Mouse (Mus musculus): ENCODE measurements around the gene Gpn3. TPM values are rescaled to one million over a fixed set of nuclear protein-coding genes. Genes with fewer than 3 reads are reported as not detected.

The Gpn3 gene
- total and polyA plus RNA-seq, 3 experiments: 61.4 to 96.1 (median 74.6) TPM

DNA sequence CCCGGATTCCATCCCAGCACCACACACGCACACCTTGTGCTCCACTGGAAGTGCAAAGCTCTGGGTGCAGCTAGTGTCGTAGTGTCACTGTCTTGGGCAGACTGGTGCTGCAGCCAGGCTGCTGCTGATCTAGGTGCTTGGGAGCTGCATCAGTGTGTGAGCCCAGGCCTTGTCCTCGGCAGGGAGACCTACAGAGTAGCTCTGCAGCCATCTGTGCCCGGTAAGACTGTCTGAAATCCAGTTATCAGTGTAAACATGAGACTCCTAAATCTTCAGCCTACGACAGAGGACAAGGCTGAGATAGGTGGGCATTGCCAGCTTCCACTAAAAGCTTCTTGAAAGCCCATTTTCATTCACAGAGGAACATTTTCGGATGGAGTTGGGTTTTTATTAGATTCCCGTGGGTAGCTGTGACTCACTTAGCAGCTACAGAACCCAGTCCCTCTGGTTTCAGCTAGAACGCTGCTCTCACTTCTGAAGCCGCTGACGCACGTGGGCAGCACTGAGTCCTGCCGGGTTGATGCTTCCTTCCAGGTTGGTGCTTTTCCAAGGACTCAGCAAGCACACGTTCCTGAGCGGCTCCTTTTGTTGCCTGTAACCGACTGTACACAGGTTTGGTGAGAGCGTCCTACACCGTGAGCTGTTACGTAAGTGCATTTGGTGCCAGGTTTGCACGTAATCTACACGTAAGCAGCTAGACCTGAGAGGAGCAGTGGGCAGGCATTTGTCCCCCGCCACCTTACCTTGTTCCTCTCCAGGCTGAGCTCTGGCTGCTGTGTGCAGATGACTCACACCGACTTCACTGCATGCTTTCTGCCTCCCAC is 46.9 kb upstream of the Gpn3 start:
- no peak for DNase-seq (ENCODE audit: extremely low read depth)
- no peaks in the 10 kb centered on the region for H3K9me3 ChIP-seq (replicated peaks; ENCODE audit: low read length)
- dilution Hi-C loops (cut with MboI; ENCODE audit: extremely low pct_ligation_motif_present, extremely low pct_unique_long_range_greater_than_20kb, low sequenced_read_pairs): no loop called here
- H3K36me3 ChIP-seq (replicated peaks in 1 of 2; ENCODE audit: control insufficient read depth in 1 of 2, insufficient read depth in 1 of 2, low read length in 1 of 2): peaks cover 64 to 84% of the 10 kb centered on the region in 2 experiments
- H3K4me2 ChIP-seq (ENCODE audit: insufficient read depth, low read depth, poor library complexity, severe bottlenecking): no peak overlapping the region
- no peaks in the 10 kb centered on the region for H3K79me2 ChIP-seq (replicated peaks; ENCODE audit: control insufficient read depth, extremely low read depth, insufficient read depth, poor library complexity, severe bottlenecking)
- no peaks in the 10 kb centered on the region for H3K27me3 ChIP-seq (replicated peaks)
- no peak overlapping the region for H3K4me3 ChIP-seq (replicated peaks in 1 of 3; ENCODE audit: low read depth in 2 of 3, low read length in 2 of 3, poor library complexity in 1 of 3)
- TF ChIP-seq NRF1 (IDR thresholded peaks at IDR 0.05; ENCODE audit: low read depth, low read length): no peak
- no peak for TF ChIP-seq E2F4 (IDR thresholded peaks at IDR 0.05; ENCODE audit: insufficient replicate concordance, low read depth, low read length)
- no peak for TF ChIP-seq ZMIZ1 (IDR thresholded peaks at IDR 0.05; ENCODE audit: low read depth, low read length)
- no peak for TF ChIP-seq CHD1 (IDR thresholded peaks at IDR 0.05; ENCODE audit: low read depth, low read length)
- no peak for TF ChIP-seq TBP (conservative IDR thresholded peaks at IDR 0.05; ENCODE audit: low read depth, low read length)
- TF ChIP-seq SMC3 (IDR thresholded peaks at IDR 0.05; ENCODE audit: low read depth, low read length): no peak
- TF ChIP-seq TCF12 (IDR thresholded peaks at IDR 0.05; ENCODE audit: low read depth, low read length): no peak
- no peak for TF ChIP-seq MYC (IDR thresholded peaks at IDR 0.05; ENCODE audit: low read depth, low read length)
- no peak for TF ChIP-seq KAT2A (IDR thresholded peaks at IDR 0.05; ENCODE audit: insufficient replicate concordance, low read length)
- no peak for TF ChIP-seq POLR2A (IDR thresholded peaks at IDR 0.05; ENCODE audit: low read depth, low read length)
- H3K9ac ChIP-seq (ENCODE audit: insufficient read depth, low read depth): no peak overlapping the region
- no peaks in the 10 kb centered on the region for H3K4me1 ChIP-seq (ENCODE audit: control insufficient read depth in 1 of 2, insufficient read depth in 2 of 2)
- in situ Hi-C loops (cut with MboI; ENCODE audit: low pct_ligation_motif_present, low pct_unique_long_range_greater_than_20kb, low sequenced_read_pairs): no loop called here
- H3K27ac ChIP-seq (ENCODE audit: insufficient read depth, low read depth): no peak overlapping the region

DNA sequence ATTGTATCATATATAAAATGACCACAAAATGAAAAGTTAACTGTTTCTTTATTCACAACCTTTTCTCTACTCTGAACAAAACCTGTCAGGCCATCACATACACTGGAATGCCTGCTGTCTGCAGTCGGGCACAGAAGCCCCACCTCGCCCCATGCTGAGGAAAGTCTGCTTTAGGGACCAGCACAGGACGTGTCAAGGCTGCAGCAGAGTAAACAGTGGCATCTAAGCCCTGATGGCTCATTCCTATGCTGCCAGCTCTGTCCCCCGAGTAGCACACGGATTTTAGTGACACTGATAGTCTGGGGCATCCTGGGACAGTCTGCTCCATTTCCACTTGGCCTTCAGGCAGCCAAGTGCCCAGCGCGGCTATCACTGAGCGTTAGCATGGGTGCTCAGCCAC is 46.2 kb upstream of the Gpn3 start:
- no peak for DNase-seq (ENCODE audit: extremely low read depth)
- Histone ChIP-seq H3K27me3 (replicated peaks) (no peaks in the 10 kb centered on the region), H3K9me3 (replicated peaks; ENCODE audit: low read length) (no peaks in the 10 kb centered on the region), H3K9ac (ENCODE audit: insufficient read depth, low read depth) (no peak overlapping the region), H3K27ac (ENCODE audit: insufficient read depth, low read depth) (no peak overlapping the region), H3K4me1 (ENCODE audit: control insufficient read depth in 1 of 2, insufficient read depth in 2 of 2) (no peaks in the 10 kb centered on the region), H3K4me2 (ENCODE audit: insufficient read depth, low read depth, poor library complexity, severe bottlenecking) (no peak overlapping the region), H3K4me3 (replicated peaks in 1 of 3; ENCODE audit: low read depth in 2 of 3, low read length in 2 of 3, poor library complexity in 1 of 3) (no peak overlapping the region), H3K36me3 (replicated peaks in 1 of 2; ENCODE audit: control insufficient read depth in 1 of 2, insufficient read depth in 1 of 2, low read length in 1 of 2) (peaks cover 58 to 83% of the 10 kb centered on the region in 2 experiments), H3K79me2 (replicated peaks; ENCODE audit: control insufficient read depth, extremely low read depth, insufficient read depth, poor library complexity, severe bottlenecking) (no peaks in the 10 kb centered on the region)
- dilution Hi-C loops (cut with MboI; ENCODE audit: extremely low pct_ligation_motif_present, extremely low pct_unique_long_range_greater_than_20kb, low sequenced_read_pairs) (no loop called here), in situ Hi-C loops (cut with MboI; ENCODE audit: low pct_ligation_motif_present, low pct_unique_long_range_greater_than_20kb, low sequenced_read_pairs) (no loop called here)
- TF ChIP-seq ZKSCAN1 (IDR thresholded peaks at IDR 0.05; ENCODE audit: borderline replicate concordance, low read depth, low read length): no peak
- no peak for TF ChIP-seq USF1 (IDR thresholded peaks at IDR 0.05; ENCODE audit: low read depth, low read length)

DNA sequence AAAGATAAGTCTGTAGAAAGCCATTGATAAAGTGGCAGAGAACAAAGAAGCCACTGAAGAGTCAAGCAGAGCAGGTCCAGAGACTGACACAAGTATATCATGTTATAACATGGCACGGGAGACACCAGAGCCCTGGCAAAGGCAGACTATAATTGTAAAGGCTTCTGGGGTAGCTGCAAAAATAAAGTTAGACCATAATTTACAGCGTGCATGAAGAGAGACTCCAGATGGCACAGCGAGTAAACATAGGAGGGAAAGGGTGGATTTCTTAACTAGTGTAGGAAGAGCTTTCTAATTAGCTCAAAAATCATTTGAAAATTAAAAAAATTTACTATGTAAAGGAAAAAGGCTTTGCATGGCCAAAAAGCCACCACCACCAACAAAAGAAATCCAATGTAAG is 44.4 kb upstream of the Gpn3 start:
- H3K4me3 ChIP-seq (replicated peaks in 1 of 3; ENCODE audit: low read depth in 2 of 3, low read length in 2 of 3, poor library complexity in 1 of 3): no peak overlapping the region
- H3K9ac ChIP-seq (ENCODE audit: insufficient read depth, low read depth): no peak overlapping the region
- H3K9me3 ChIP-seq (replicated peaks; ENCODE audit: low read length): no peaks in the 10 kb centered on the region
- H3K36me3 ChIP-seq (replicated peaks in 1 of 2; ENCODE audit: control insufficient read depth in 1 of 2, insufficient read depth in 1 of 2, low read length in 1 of 2): peaks cover 41 to 77% of the 10 kb centered on the region in 2 experiments
- in situ Hi-C loops (cut with MboI; ENCODE audit: low pct_ligation_motif_present, low pct_unique_long_range_greater_than_20kb, low sequenced_read_pairs): no loop called here
- H3K4me1 ChIP-seq (ENCODE audit: control insufficient read depth in 1 of 2, insufficient read depth in 2 of 2): no peaks in the 10 kb centered on the region
- DNase-seq (ENCODE audit: extremely low read depth): no peak
- no peak overlapping the region for H3K4me2 ChIP-seq (ENCODE audit: insufficient read depth, low read depth, poor library complexity, severe bottlenecking)
- no peaks in the 10 kb centered on the region for H3K79me2 ChIP-seq (replicated peaks; ENCODE audit: control insufficient read depth, extremely low read depth, insufficient read depth, poor library complexity, severe bottlenecking)
- H3K27ac ChIP-seq (ENCODE audit: insufficient read depth, low read depth): no peak overlapping the region
- dilution Hi-C loops (cut with MboI; ENCODE audit: extremely low pct_ligation_motif_present, extremely low pct_unique_long_range_greater_than_20kb, low sequenced_read_pairs): no loop called here
- H3K27me3 ChIP-seq (replicated peaks): no peaks in the 10 kb centered on the region
- TF ChIP-seq RCOR1 (conservative IDR thresholded peaks at IDR 0.05; ENCODE audit: low read depth, low read length): no peak
- TF ChIP-seq ETS1 (conservative IDR thresholded peaks at IDR 0.05; ENCODE audit: low read depth, low read length): no peak
- TF ChIP-seq BHLHE40 (IDR thresholded peaks at IDR 0.05; ENCODE audit: low read depth, low read length): no peak
- TF ChIP-seq ZKSCAN1 (IDR thresholded peaks at IDR 0.05; ENCODE audit: borderline replicate concordance, low read depth, low read length): no peak
- TF ChIP-seq NELFE (IDR thresholded peaks at IDR 0.05; ENCODE audit: low read depth, low read length): no peak
- TF ChIP-seq MYC (IDR thresholded peaks at IDR 0.05; ENCODE audit: low read depth, low read length): no peak
- TF ChIP-seq PAX5 (IDR thresholded peaks at IDR 0.05; ENCODE audit: low read length): no peak
- TF ChIP-seq GABPA (IDR thresholded peaks at IDR 0.05; ENCODE audit: insufficient replicate concordance, low read depth, low read length): no peak
- no peak for TF ChIP-seq HCFC1 (IDR thresholded peaks at IDR 0.05; ENCODE audit: low read depth, low read length)
- no peak for TF ChIP-seq SIN3A (IDR thresholded peaks at IDR 0.05; ENCODE audit: low read length)
- no peak for TF ChIP-seq UBTF (IDR thresholded peaks at IDR 0.05; ENCODE audit: low read depth, low read length)
- TF ChIP-seq MAFK (IDR thresholded peaks at IDR 0.05; ENCODE audit: insufficient replicate concordance, low read length): no peak
- no peak for TF ChIP-seq JUND (conservative IDR thresholded peaks at IDR 0.05; ENCODE audit: low read depth, low read length)
- TF ChIP-seq RAD21 (IDR thresholded peaks at IDR 0.05; ENCODE audit: low read depth, low read length): no peak
- TF ChIP-seq ELF1 (IDR thresholded peaks at IDR 0.05; ENCODE audit: low read depth, low read length): no peak
- no peak for TF ChIP-seq CTCF (conservative IDR thresholded peaks at IDR 0.05 in 1 of 2, IDR thresholded peaks at IDR 0.05 in 1 of 2; ENCODE audit: low read depth in 2 of 2, low read length in 2 of 2)
